Mouse (Mus musculus): Measurements from ENCODE around the gene Xxylt1. TPM values are rescaled to one million over a fixed set of nuclear protein-coding genes. Genes with fewer than 3 reads are reported as not detected.

Gene Xxylt1
- polyA plus RNA-seq (2016; fragmentation: Nextera tagmentation; extraction: Ambion mirVana) = 12.4 and 12.7 TPM in 2 replicates

- peak; percentile 99 for ATAC-seq (ENCODE audit: low FRiP score)
- H3K4me3 ChIP-seq (replicated peaks) = peak within 1 kb of the TSS; percentile 73
- H3K9me3 ChIP-seq = no peaks in the 10 kb centered on the region
- under 1% methylated on average over 54 of the region's 54 CpGs for WGBS
- H3K27me3 ChIP-seq = no peaks in the 10 kb centered on the region
- H3K4me2 ChIP-seq = peak within 1 kb of the TSS; percentile 98
- no peaks in the 10 kb centered on the region for H3K36me3 ChIP-seq (replicated peaks)
- H3K9ac ChIP-seq = peak within 1 kb of the TSS; percentile 74
- peaks cover 17% of the 10 kb centered on the region for H3K4me1 ChIP-seq
- H3K27ac ChIP-seq = peak within 1 kb of the TSS; percentile 91
These were observed at the start of gene Xxylt1 for GRCm38 (mm10) chr16:31081125-31081664. Gene Xxylt1 (minus strand): TSS chr16:31081432.

- Histone ChIP-seq H3K9me3 (no peaks in the 10 kb centered on the region), H3K27me3 (no peaks in the 10 kb centered on the region), H3K27ac (no peak overlapping the region), H3K4me2 (no peak overlapping the region), H3K36me3 (replicated peaks) (peaks cover 9% of the 10 kb centered on the region), H3K4me3 (replicated peaks) (no peak overlapping the region), H3K9ac (no peak overlapping the region), H3K4me1 (no peaks in the 10 kb centered on the region)
- 88% methylated on average over 5 of the region's 5 CpGs for WGBS
- no peak for ATAC-seq (ENCODE audit: low FRiP score)
These were observed 46.9 kb upstream of the Xxylt1 start for GRCm38 (mm10) chr16:31128116-31128515.

- no peak overlapping the region for H3K4me3 ChIP-seq (replicated peaks)
- WGBS = 79% methylated on average over 5 of the region's 5 CpGs
- peaks cover 16% of the 10 kb centered on the region for H3K36me3 ChIP-seq (replicated peaks)
- no peaks in the 10 kb centered on the region for H3K9me3 ChIP-seq
- no peak overlapping the region for H3K9ac ChIP-seq
- no peak overlapping the region for H3K27ac ChIP-seq
- no peaks in the 10 kb centered on the region for H3K27me3 ChIP-seq
- no peak for ATAC-seq (ENCODE audit: low FRiP score)
- no peaks in the 10 kb centered on the region for H3K4me1 ChIP-seq
- no peak overlapping the region for H3K4me2 ChIP-seq
These were observed 43.8 kb upstream of the Xxylt1 start for GRCm38 (mm10) chr16:31124991-31125390.

- H3K4me1 ChIP-seq = no peaks in the 10 kb centered on the region
- no peaks in the 10 kb centered on the region for H3K9me3 ChIP-seq
- H3K4me3 ChIP-seq (replicated peaks) = no peak overlapping the region
- H3K27me3 ChIP-seq = no peaks in the 10 kb centered on the region
- 98% methylated on average over 6 of the region's 6 CpGs for WGBS
- ATAC-seq (ENCODE audit: low FRiP score) = no peak
- no peak overlapping the region for H3K4me2 ChIP-seq
- no peak overlapping the region for H3K9ac ChIP-seq
- H3K27ac ChIP-seq = no peak overlapping the region
- H3K36me3 ChIP-seq (replicated peaks) = peaks cover 15% of the 10 kb centered on the region; the same call in 1 of the 2 replicates
These were observed 40.4 kb upstream of the Xxylt1 start for GRCm38 (mm10) chr16:31121612-31122011.

GRCm38 (mm10) chr16:31113596-31113995 lies 32.4 kb upstream of the Xxylt1 start:
- no peak overlapping the region for H3K27ac ChIP-seq
- no peak overlapping the region for H3K4me3 ChIP-seq (replicated peaks)
- no peaks in the 10 kb centered on the region for H3K27me3 ChIP-seq
- H3K4me2 ChIP-seq = no peak overlapping the region
- 0 out of 2 replicates have a peak, but pooled peaks cover 8% of the 10 kb centered on the region for H3K9me3 ChIP-seq
- no peak overlapping the region for H3K9ac ChIP-seq
- no peaks in the 10 kb centered on the region for H3K4me1 ChIP-seq
- peaks cover 40% of the 10 kb centered on the region for H3K36me3 ChIP-seq (replicated peaks)
- ATAC-seq (ENCODE audit: low FRiP score) = no peak

GRCm38 (mm10) chr16:31101352-31101751 lies 20.1 kb upstream of the Xxylt1 start:
- 70% methylated on average over 2 of the region's 2 CpGs for WGBS
- H3K4me3 ChIP-seq (replicated peaks) = no peak overlapping the region
- H3K27ac ChIP-seq = no peak overlapping the region
- H3K36me3 ChIP-seq (replicated peaks) = peaks cover 35% of the 10 kb centered on the region
- no peak overlapping the region for H3K9ac ChIP-seq
- no peaks in the 10 kb centered on the region for H3K4me1 ChIP-seq
- no peak for ATAC-seq (ENCODE audit: low FRiP score)
- H3K9me3 ChIP-seq = no peaks in the 10 kb centered on the region
- H3K4me2 ChIP-seq = no peak overlapping the region
- H3K27me3 ChIP-seq = no peaks in the 10 kb centered on the region

GRCm38 (mm10) chr16:31099906-31100305 lies 18.7 kb upstream of the Xxylt1 start:
- Histone ChIP-seq H3K4me3 (replicated peaks) (no peak overlapping the region), H3K27ac (no peak overlapping the region), H3K9me3 (no peaks in the 10 kb centered on the region), H3K9ac (no peak overlapping the region), H3K27me3 (no peaks in the 10 kb centered on the region), H3K36me3 (replicated peaks) (peaks cover 32% of the 10 kb centered on the region), H3K4me2 (no peak overlapping the region), H3K4me1 (no peaks in the 10 kb centered on the region)
- WGBS = 79% methylated on average over 1 of the region's 1 CpGs
- ATAC-seq (ENCODE audit: low FRiP score) = no peak

- Histone ChIP-seq H3K4me1 (peaks cover 6% of the 10 kb centered on the region), H3K27ac (no peak overlapping the region), H3K36me3 (replicated peaks) (0 out of 2 replicates have a peak, but pooled peaks cover 3% of the 10 kb centered on the region), H3K9me3 (no peaks in the 10 kb centered on the region), H3K27me3 (no peaks in the 10 kb centered on the region), H3K4me2 (no peak overlapping the region), H3K9ac (no peak overlapping the region), H3K4me3 (replicated peaks) (no peak overlapping the region)
- 56% methylated on average over 6 of the region's 6 CpGs for WGBS
- no peak for ATAC-seq (ENCODE audit: low FRiP score)
These were observed 12.8 kb upstream of the Xxylt1 start for GRCm38 (mm10) chr16:31094036-31094435.

GRCm38 (mm10) chr16:31093186-31093585 lies 12.0 kb upstream of the Xxylt1 start:
- no peaks in the 10 kb centered on the region for H3K27me3 ChIP-seq
- 40% methylated on average over 9 of the region's 9 CpGs for WGBS
- H3K27ac ChIP-seq = no peak overlapping the region
- H3K36me3 ChIP-seq (replicated peaks) = 0 out of 2 replicates have a peak, but pooled peaks cover 3% of the 10 kb centered on the region
- no peaks in the 10 kb centered on the region for H3K9me3 ChIP-seq
- H3K4me3 ChIP-seq (replicated peaks) = no peak overlapping the region
- H3K4me1 ChIP-seq = peaks cover 6% of the 10 kb centered on the region
- H3K4me2 ChIP-seq = no peak overlapping the region
- ATAC-seq (ENCODE audit: low FRiP score) = no peak; the same call in 1 of the 2 replicates
- no peak overlapping the region for H3K9ac ChIP-seq

- Histone ChIP-seq H3K4me1 (peaks cover 17% of the 10 kb centered on the region), H3K4me2 (peak overlapping the region; percentile 98), H3K36me3 (replicated peaks) (no peaks in the 10 kb centered on the region), H3K27ac (no peak overlapping the region), H3K27me3 (no peaks in the 10 kb centered on the region), H3K4me3 (replicated peaks) (peak overlapping the region; percentile 73; the same call in 1 of the 2 replicates), H3K9ac (no peak overlapping the region), H3K9me3 (no peaks in the 10 kb centered on the region)
- WGBS = 61% methylated on average over 6 of the region's 6 CpGs
- ATAC-seq (ENCODE audit: low FRiP score) = no peak
These were observed 659 bp upstream of the Xxylt1 start for GRCm38 (mm10) chr16:31081891-31082290.

GRCm38 (mm10) chr16:31080573-31081051 lies 620 bp downstream of the Xxylt1 start:
- no peaks in the 10 kb centered on the region for H3K36me3 ChIP-seq (replicated peaks)
- peak overlapping the region; percentile 74 for H3K9ac ChIP-seq
- H3K27me3 ChIP-seq = no peaks in the 10 kb centered on the region
- H3K4me1 ChIP-seq = peaks cover 17% of the 10 kb centered on the region
- peak overlapping the region; percentile 73 for H3K4me3 ChIP-seq (replicated peaks)
- WGBS = under 1% methylated on average over 36 of the region's 36 CpGs
- peak overlapping the region; percentile 91 for H3K27ac ChIP-seq
- H3K9me3 ChIP-seq = no peaks in the 10 kb centered on the region
- peak overlapping the region; percentile 98 for H3K4me2 ChIP-seq
- peak; percentile 75 for ATAC-seq (ENCODE audit: low FRiP score)

- H3K4me3 ChIP-seq (replicated peaks) = no peak overlapping the region
- 96% methylated on average over 5 of the region's 5 CpGs for WGBS
- no peaks in the 10 kb centered on the region for H3K36me3 ChIP-seq (replicated peaks)
- no peaks in the 10 kb centered on the region for H3K9me3 ChIP-seq
- no peak overlapping the region for H3K9ac ChIP-seq
- H3K27ac ChIP-seq = no peak overlapping the region
- H3K27me3 ChIP-seq = no peaks in the 10 kb centered on the region
- ATAC-seq (ENCODE audit: low FRiP score) = no peak
- H3K4me1 ChIP-seq = peaks cover 17% of the 10 kb centered on the region
- H3K4me2 ChIP-seq = no peak overlapping the region
These were observed 3.8 kb downstream of the Xxylt1 start for GRCm38 (mm10) chr16:31077396-31077795.

- Histone ChIP-seq H3K4me1 (peaks cover 11% of the 10 kb centered on the region), H3K9ac (no peak overlapping the region), H3K36me3 (replicated peaks) (no peaks in the 10 kb centered on the region), H3K27me3 (no peaks in the 10 kb centered on the region), H3K27ac (no peak overlapping the region), H3K9me3 (no peaks in the 10 kb centered on the region), H3K4me3 (replicated peaks) (no peak overlapping the region), H3K4me2 (no peak overlapping the region)
- 93% methylated on average over 8 of the region's 8 CpGs for WGBS
- ATAC-seq (ENCODE audit: low FRiP score) = no peak
These were observed 4.8 kb downstream of the Xxylt1 start for GRCm38 (mm10) chr16:31076436-31076835.
